Mouse (Mus musculus) lung, postnatal 0 days (tissue): ENCODE measurements around the gene Wfdc21.

Experiments
- CTCF ChIP-seq: IDR thresholded peaks from 2 replicates; pipeline ENCODE4 v1.5.1; 2016; ENCODE audit warnings: antibody characterized with exemption, mild to moderate bottlenecking
- EP300 ChIP-seq: IDR thresholded peaks from 2 replicates; pipeline ENCODE4 v1.6.1; 2016; ENCODE audit warnings: antibody characterized with exemption, mild to moderate bottlenecking, control low read depth

DNA sequence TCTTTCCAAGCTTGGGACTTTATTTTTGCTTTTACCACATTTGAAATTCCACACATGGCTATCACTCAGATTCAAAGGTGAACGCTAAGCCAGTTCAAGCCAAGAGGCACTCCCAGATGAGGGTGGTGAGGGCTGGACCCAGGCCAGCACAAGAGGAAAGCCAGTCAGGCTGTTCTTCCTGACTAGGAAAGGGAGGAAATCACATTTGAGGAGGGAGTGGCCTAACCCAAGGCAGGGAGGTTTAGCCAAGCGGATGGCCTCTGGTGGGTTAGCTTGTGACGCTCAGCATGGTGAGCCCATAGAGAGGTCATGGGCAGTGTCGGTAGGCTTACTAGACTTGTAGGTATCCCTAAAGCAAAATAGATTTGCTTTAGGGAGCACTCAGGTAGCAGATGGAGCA lies 40.1 kb downstream of the Wfdc21 start:
- TF ChIP-seq CTCF (no peak), EP300 (no peak)
